Mouse (Mus musculus): ENCODE data around the gene Ccdc144b. TPM values are rescaled to one million over a fixed set of nuclear protein-coding genes. Genes with fewer than 3 reads are reported as not detected.

Ccdc144b gene
- 0.04 TPM in 1 of 2 replicates, not detected in the other for polyA plus RNA-seq (2016; fragmentation: Nextera tagmentation; extraction: Ambion mirVana)

GRCm38 (mm10) chr3:36053447-36053846 lies at the start of gene Ccdc144b:
Ccdc144b (minus strand) TSS chr3:36053547.
- no peak within 1 kb of the TSS for H3K27ac ChIP-seq
- ATAC-seq (ENCODE audit: insufficient number of reproducible peaks, insufficient read depth, low FRiP score, low TSS enrichment, low read depth) = no peak
- no peak within 1 kb of the TSS for H3K4me3 ChIP-seq (replicated peaks)
- H3K4me1 ChIP-seq (replicated peaks) = no peaks in the 10 kb centered on the region
- no peak within 1 kb of the TSS for H3K4me2 ChIP-seq
- H3K9ac ChIP-seq (replicated peaks) = no peak within 1 kb of the TSS
- no peaks in the 10 kb centered on the region for H3K36me3 ChIP-seq
- WGBS = 94% methylated on average over 6 of the region's 6 CpGs
- no peaks in the 10 kb centered on the region for H3K27me3 ChIP-seq
- no peaks in the 10 kb centered on the region for H3K9me3 ChIP-seq

- no peaks in the 10 kb centered on the region for H3K27me3 ChIP-seq
- H3K9ac ChIP-seq (replicated peaks) = no peak overlapping the region
- no peak overlapping the region for H3K27ac ChIP-seq
- H3K4me2 ChIP-seq = no peak overlapping the region
- WGBS = 87% methylated on average over 2 of the region's 2 CpGs
- H3K4me3 ChIP-seq (replicated peaks) = no peak overlapping the region
- peaks cover 6% of the 10 kb centered on the region; the same call in 1 of the 2 replicates for H3K9me3 ChIP-seq
- no peaks in the 10 kb centered on the region for H3K4me1 ChIP-seq (replicated peaks)
- peaks cover 30% of the 10 kb centered on the region for H3K36me3 ChIP-seq
- no peak for ATAC-seq (ENCODE audit: insufficient number of reproducible peaks, insufficient read depth, low FRiP score, low TSS enrichment, low read depth)
Measured at GRCm38 (mm10) chr3:36095371-36095770, 42.0 kb upstream of the Ccdc144b start.

GRCm38 (mm10) chr3:36087591-36087990 lies 34.2 kb upstream of the Ccdc144b start:
- Histone ChIP-seq H3K36me3 (peaks cover 85% of the 10 kb centered on the region), H3K4me3 (replicated peaks) (no peak overlapping the region), H3K4me2 (no peak overlapping the region), H3K4me1 (replicated peaks) (no peaks in the 10 kb centered on the region), H3K27ac (no peak overlapping the region), H3K9ac (replicated peaks) (no peak overlapping the region), H3K9me3 (no peaks in the 10 kb centered on the region), H3K27me3 (no peaks in the 10 kb centered on the region)
- 92% methylated on average over 9 of the region's 9 CpGs for WGBS
- ATAC-seq (ENCODE audit: insufficient number of reproducible peaks, insufficient read depth, low FRiP score, low TSS enrichment, low read depth) = no peak

- no peaks in the 10 kb centered on the region for H3K9me3 ChIP-seq
- H3K4me1 ChIP-seq (replicated peaks) = no peaks in the 10 kb centered on the region
- H3K9ac ChIP-seq (replicated peaks) = no peak overlapping the region
- no peak overlapping the region for H3K4me3 ChIP-seq (replicated peaks)
- no peak overlapping the region for H3K27ac ChIP-seq
- H3K36me3 ChIP-seq = peaks cover 91% of the 10 kb centered on the region
- no peaks in the 10 kb centered on the region for H3K27me3 ChIP-seq
- WGBS = 91% methylated on average over 5 of the region's 5 CpGs
- no peak overlapping the region for H3K4me2 ChIP-seq
- ATAC-seq (ENCODE audit: insufficient number of reproducible peaks, insufficient read depth, low FRiP score, low TSS enrichment, low read depth) = no peak
Measured at GRCm38 (mm10) chr3:36085394-36085793, 32.0 kb upstream of the Ccdc144b start.

GRCm38 (mm10) chr3:36083381-36083780 lies 30.0 kb upstream of the Ccdc144b start:
- Histone ChIP-seq H3K36me3 (peaks cover 90% of the 10 kb centered on the region), H3K4me3 (replicated peaks) (no peak overlapping the region), H3K9me3 (no peaks in the 10 kb centered on the region), H3K4me1 (replicated peaks) (no peaks in the 10 kb centered on the region), H3K9ac (replicated peaks) (no peak overlapping the region), H3K4me2 (no peak overlapping the region), H3K27ac (no peak overlapping the region), H3K27me3 (no peaks in the 10 kb centered on the region)
- WGBS = 93% methylated on average over 7 of the region's 7 CpGs
- no peak for ATAC-seq (ENCODE audit: insufficient number of reproducible peaks, insufficient read depth, low FRiP score, low TSS enrichment, low read depth)

GRCm38 (mm10) chr3:36082843-36083242 lies 29.5 kb upstream of the Ccdc144b start:
- Histone ChIP-seq H3K27ac (no peak overlapping the region), H3K27me3 (no peaks in the 10 kb centered on the region), H3K4me1 (replicated peaks) (no peaks in the 10 kb centered on the region), H3K9ac (replicated peaks) (no peak overlapping the region), H3K36me3 (peaks cover 90% of the 10 kb centered on the region), H3K9me3 (no peaks in the 10 kb centered on the region), H3K4me2 (no peak overlapping the region), H3K4me3 (replicated peaks) (no peak overlapping the region)
- no peak for ATAC-seq (ENCODE audit: insufficient number of reproducible peaks, insufficient read depth, low FRiP score, low TSS enrichment, low read depth)
- WGBS = 98% methylated on average over 4 of the region's 4 CpGs

GRCm38 (mm10) chr3:36080741-36081140 lies 27.4 kb upstream of the Ccdc144b start:
- Histone ChIP-seq H3K9me3 (no peaks in the 10 kb centered on the region), H3K4me2 (no peak overlapping the region), H3K27me3 (no peaks in the 10 kb centered on the region), H3K4me1 (replicated peaks) (no peaks in the 10 kb centered on the region), H3K27ac (no peak overlapping the region), H3K36me3 (peaks cover 90% of the 10 kb centered on the region), H3K9ac (replicated peaks) (no peak overlapping the region), H3K4me3 (replicated peaks) (no peak overlapping the region)
- ATAC-seq (ENCODE audit: insufficient number of reproducible peaks, insufficient read depth, low FRiP score, low TSS enrichment, low read depth) = no peak
- WGBS = 86% methylated on average over 5 of the region's 5 CpGs

GRCm38 (mm10) chr3:36079886-36080285 lies 26.5 kb upstream of the Ccdc144b start:
- Histone ChIP-seq H3K4me1 (replicated peaks) (no peaks in the 10 kb centered on the region), H3K4me2 (no peak overlapping the region), H3K4me3 (replicated peaks) (no peak overlapping the region), H3K27ac (no peak overlapping the region), H3K36me3 (peaks cover 90% of the 10 kb centered on the region), H3K27me3 (no peaks in the 10 kb centered on the region), H3K9ac (replicated peaks) (no peak overlapping the region), H3K9me3 (no peaks in the 10 kb centered on the region)
- ATAC-seq (ENCODE audit: insufficient number of reproducible peaks, insufficient read depth, low FRiP score, low TSS enrichment, low read depth) = no peak
- 95% methylated on average over 5 of the region's 5 CpGs for WGBS

- Histone ChIP-seq H3K4me3 (replicated peaks) (no peak overlapping the region), H3K9me3 (no peaks in the 10 kb centered on the region), H3K36me3 (peaks cover 89% of the 10 kb centered on the region), H3K4me1 (replicated peaks) (no peaks in the 10 kb centered on the region), H3K27ac (no peak overlapping the region), H3K4me2 (no peak overlapping the region), H3K27me3 (no peaks in the 10 kb centered on the region), H3K9ac (replicated peaks) (no peak overlapping the region)
- ATAC-seq (ENCODE audit: insufficient number of reproducible peaks, insufficient read depth, low FRiP score, low TSS enrichment, low read depth) = no peak
- 91% methylated on average over 3 of the region's 3 CpGs for WGBS
Measured at GRCm38 (mm10) chr3:36077386-36077785, 24.0 kb upstream of the Ccdc144b start.

GRCm38 (mm10) chr3:36075466-36075865 lies 22.1 kb upstream of the Ccdc144b start:
- Histone ChIP-seq H3K4me1 (replicated peaks) (no peaks in the 10 kb centered on the region), H3K36me3 (peaks cover 81% of the 10 kb centered on the region), H3K9me3 (no peaks in the 10 kb centered on the region), H3K4me2 (no peak overlapping the region), H3K27ac (no peak overlapping the region), H3K27me3 (no peaks in the 10 kb centered on the region), H3K4me3 (replicated peaks) (no peak overlapping the region), H3K9ac (replicated peaks) (no peak overlapping the region)
- 93% methylated on average over 6 of the region's 6 CpGs for WGBS
- ATAC-seq (ENCODE audit: insufficient number of reproducible peaks, insufficient read depth, low FRiP score, low TSS enrichment, low read depth) = no peak

- ATAC-seq (ENCODE audit: insufficient number of reproducible peaks, insufficient read depth, low FRiP score, low TSS enrichment, low read depth) = no peak
- no peak overlapping the region for H3K4me3 ChIP-seq (replicated peaks)
- no peaks in the 10 kb centered on the region for H3K9me3 ChIP-seq
- 94% methylated on average over 6 of the region's 6 CpGs for whole genome bisulfite sequencing
- H3K4me2 ChIP-seq = no peak overlapping the region
- peaks cover 77% of the 10 kb centered on the region for H3K36me3 ChIP-seq
- no peak overlapping the region for H3K9ac ChIP-seq (replicated peaks)
- no peak overlapping the region for H3K27ac ChIP-seq
- H3K4me1 ChIP-seq (replicated peaks) = no peaks in the 10 kb centered on the region
- no peaks in the 10 kb centered on the region for H3K27me3 ChIP-seq
Measured at GRCm38 (mm10) chr3:36074231-36074630, 20.9 kb upstream of the Ccdc144b start.

- H3K4me3 ChIP-seq (replicated peaks) = no peak overlapping the region
- peaks cover 45% of the 10 kb centered on the region for H3K36me3 ChIP-seq
- H3K9ac ChIP-seq (replicated peaks) = no peak overlapping the region
- H3K4me1 ChIP-seq (replicated peaks) = peaks cover 15% of the 10 kb centered on the region
- 92% methylated on average over 5 of the region's 5 CpGs for whole genome bisulfite sequencing
- H3K9me3 ChIP-seq = no peaks in the 10 kb centered on the region
- no peaks in the 10 kb centered on the region for H3K27me3 ChIP-seq
- no peak overlapping the region for H3K27ac ChIP-seq
- H3K4me2 ChIP-seq = no peak overlapping the region
- ATAC-seq (ENCODE audit: insufficient number of reproducible peaks, insufficient read depth, low FRiP score, low TSS enrichment, low read depth) = no peak
Measured at GRCm38 (mm10) chr3:36071047-36071446, 17.7 kb upstream of the Ccdc144b start.

All from limb, embryonic 12.5 days (tissue).